Mouse (Mus musculus): Measurements from ENCODE around the gene Mpeg1. TPM values are rescaled to one million over a fixed set of nuclear protein-coding genes. Genes with fewer than 3 reads are reported as not detected.

The Mpeg1 gene
- 0.41 and 0.49 TPM in 2 replicates for polyA plus RNA-seq (2016; fragmentation: Nextera tagmentation; extraction: Ambion mirVana)

DNA sequence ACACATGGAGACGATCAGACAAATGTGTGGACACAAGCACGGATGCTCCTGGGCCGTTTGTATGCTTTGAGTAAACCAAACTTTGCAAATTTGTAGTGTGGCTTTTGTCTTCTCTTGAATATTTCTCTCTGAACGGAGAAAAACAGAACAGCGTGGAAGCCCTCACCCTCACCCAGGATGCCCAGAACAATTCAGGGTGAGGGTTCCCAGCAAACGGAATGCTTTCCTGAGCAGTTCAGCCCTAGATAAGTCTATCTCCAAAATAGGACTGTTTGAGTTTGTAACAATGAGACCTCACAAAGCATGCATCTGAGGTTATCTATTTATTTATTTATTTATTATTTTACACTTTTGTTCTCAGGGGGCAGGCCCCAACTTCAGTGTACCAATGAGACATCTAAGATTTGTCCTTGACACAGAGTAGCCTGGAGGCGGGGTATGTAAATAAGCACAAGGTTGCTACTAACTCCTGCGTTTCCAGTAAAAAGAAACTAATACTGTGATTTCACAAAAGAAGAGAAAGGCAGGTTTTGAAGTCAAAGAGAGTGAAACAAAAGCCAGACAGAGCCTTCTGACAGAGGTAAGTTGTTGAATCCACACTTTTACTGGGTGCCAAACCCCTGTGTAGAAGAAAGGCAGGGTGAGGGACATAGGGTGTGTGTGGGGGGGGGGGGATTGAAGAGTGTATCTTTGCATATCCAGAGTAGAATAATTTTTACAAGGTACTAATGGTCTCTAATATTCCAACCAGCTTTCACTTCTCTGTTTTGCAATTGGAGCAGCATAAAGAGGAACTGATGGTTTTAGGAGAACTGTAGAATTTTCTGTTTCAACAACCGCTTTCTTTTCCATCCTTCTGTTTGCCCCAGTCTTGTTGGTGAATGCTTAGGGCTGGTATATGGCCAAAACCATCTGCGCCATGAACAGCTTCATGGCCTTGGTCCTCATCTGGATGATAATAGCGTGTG is at the start of gene Mpeg1:
Gene Mpeg1 (plus strand): TSS at position 498 of the 968 bp plus-strand sequence.
- Histone ChIP-seq H3K4me3 (no peak within 1 kb of the TSS), H3K36me3 (no peaks in the 10 kb centered on the region), H3K27ac (no peak within 1 kb of the TSS), H3K9me3 (no peaks in the 10 kb centered on the region), H3K9ac (no peak within 1 kb of the TSS), H3K4me2 (replicated peaks) (no peak within 1 kb of the TSS), H3K27me3 (no peaks in the 10 kb centered on the region), H3K4me1 (no peaks in the 10 kb centered on the region)
- WGBS, result 82% methylated on average over 11 of the region's 11 CpGs
- no peak for ATAC-seq (ENCODE audit: insufficient number of reproducible peaks, insufficient read depth, low FRiP score, low TSS enrichment)

DNA sequence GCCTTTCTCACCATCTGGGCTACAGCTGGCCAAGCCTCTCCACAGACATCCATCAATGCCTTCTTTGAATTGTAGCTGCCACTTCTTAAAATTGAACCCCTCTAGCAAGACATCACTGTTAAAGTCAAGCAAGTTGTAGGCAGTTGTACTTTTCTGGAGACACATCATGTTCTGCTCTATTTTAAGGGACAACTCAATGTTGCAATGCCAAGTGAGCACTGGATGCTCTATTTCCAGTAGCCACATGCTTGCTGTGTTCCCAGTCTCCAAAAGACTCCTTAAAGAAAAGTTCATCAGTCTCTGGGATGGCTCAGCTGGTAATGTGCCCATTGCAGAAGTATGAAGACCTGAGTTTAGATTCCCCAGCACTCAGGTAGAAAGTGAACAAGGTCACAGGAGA is 46.8 kb upstream of the Mpeg1 start:
- Histone ChIP-seq H3K4me1 (no peaks in the 10 kb centered on the region), H3K4me2 (replicated peaks) (no peak overlapping the region), H3K36me3 (no peaks in the 10 kb centered on the region), H3K9ac (no peak overlapping the region), H3K4me3 (no peak overlapping the region), H3K27me3 (no peaks in the 10 kb centered on the region), H3K27ac (no peak overlapping the region), H3K9me3 (no peaks in the 10 kb centered on the region)
- ATAC-seq (ENCODE audit: insufficient number of reproducible peaks, insufficient read depth, low FRiP score, low TSS enrichment), result no peak

DNA sequence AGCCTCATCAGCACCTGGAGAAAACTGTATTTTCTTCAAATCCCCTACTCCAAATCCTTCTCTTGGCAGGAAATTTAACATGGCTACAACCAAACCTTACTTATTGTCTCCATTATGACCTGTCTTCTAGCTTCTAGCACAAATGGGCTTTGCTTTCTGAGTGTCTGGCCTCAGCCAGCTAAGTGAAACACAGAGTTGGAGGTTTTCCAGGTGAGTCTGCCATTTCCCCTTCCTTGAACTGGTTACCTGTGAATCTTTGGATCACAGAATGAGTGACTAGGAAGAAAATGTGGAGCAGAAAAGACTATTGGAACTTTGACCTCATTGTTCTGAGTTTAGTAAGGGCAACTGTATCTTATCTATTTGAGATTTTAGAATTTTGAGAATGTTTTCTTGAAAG is 43.2 kb upstream of the Mpeg1 start, which contains the start of gene Olfr1441:
Gene Olfr1441 (plus strand): TSS at position 73 of the 400 bp plus-strand sequence.
- Histone ChIP-seq H3K27ac (no peak within 1 kb of the TSS), H3K9ac (no peak within 1 kb of the TSS), H3K4me1 (no peaks in the 10 kb centered on the region), H3K4me2 (replicated peaks) (no peak within 1 kb of the TSS), H3K36me3 (no peaks in the 10 kb centered on the region), H3K4me3 (no peak within 1 kb of the TSS), H3K27me3 (no peaks in the 10 kb centered on the region), H3K9me3 (no peaks in the 10 kb centered on the region)
- ATAC-seq (ENCODE audit: insufficient number of reproducible peaks, insufficient read depth, low FRiP score, low TSS enrichment), result no peak

DNA sequence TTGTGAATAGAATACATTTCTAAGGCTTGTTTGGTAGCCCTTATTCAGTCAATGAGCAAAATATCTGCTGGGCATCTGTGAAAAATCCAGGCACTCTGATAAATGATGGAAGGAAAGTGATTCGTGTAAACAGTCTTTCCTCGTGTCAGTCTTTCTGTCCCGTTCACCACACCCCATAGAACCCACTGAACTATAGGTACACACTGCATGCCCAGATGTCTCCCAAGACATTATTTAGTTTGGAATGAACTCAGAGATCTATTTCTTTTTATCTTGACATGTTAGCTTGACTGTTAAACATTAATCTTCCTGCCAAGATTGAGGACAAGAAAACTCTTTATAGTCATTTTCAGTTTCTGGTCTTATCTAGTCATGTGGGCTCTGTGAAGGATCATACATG is 42.3 kb upstream of the Mpeg1 start:
- 88% methylated on average over 3 of the region's 3 CpGs for WGBS
- Histone ChIP-seq H3K27ac (no peak overlapping the region), H3K4me3 (no peak overlapping the region), H3K9me3 (no peaks in the 10 kb centered on the region), H3K27me3 (no peaks in the 10 kb centered on the region), H3K9ac (no peak overlapping the region), H3K4me1 (no peaks in the 10 kb centered on the region), H3K4me2 (replicated peaks) (no peak overlapping the region), H3K36me3 (no peaks in the 10 kb centered on the region)
- no peak for ATAC-seq (ENCODE audit: insufficient number of reproducible peaks, insufficient read depth, low FRiP score, low TSS enrichment)

DNA sequence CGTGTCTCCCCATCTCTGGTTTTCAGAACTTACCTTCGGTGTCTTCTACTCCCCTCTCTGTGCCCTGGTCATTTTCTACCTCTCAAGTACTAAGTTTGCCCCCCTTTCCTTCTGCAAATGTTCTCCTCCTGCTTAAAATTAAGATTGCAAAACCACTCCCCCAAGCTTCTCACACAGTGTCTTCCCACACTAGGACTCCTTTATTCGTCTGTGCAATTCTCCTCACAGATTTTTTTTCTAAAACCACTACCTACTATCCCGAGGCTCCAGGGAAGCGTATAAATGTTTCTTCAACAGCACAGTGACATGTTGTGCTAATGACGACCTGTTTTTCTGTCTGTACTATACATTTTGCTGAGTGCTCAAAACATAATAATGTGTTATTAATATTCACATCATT is 40.0 kb upstream of the Mpeg1 start:
- no peaks in the 10 kb centered on the region for H3K9me3 ChIP-seq
- no peak for ATAC-seq (ENCODE audit: insufficient number of reproducible peaks, insufficient read depth, low FRiP score, low TSS enrichment)
- H3K36me3 ChIP-seq, result no peaks in the 10 kb centered on the region
- H3K4me1 ChIP-seq, result no peaks in the 10 kb centered on the region
- H3K27ac ChIP-seq, result no peak overlapping the region
- H3K9ac ChIP-seq, result no peak overlapping the region
- 79% methylated on average over 6 of the region's 6 CpGs for WGBS
- no peaks in the 10 kb centered on the region for H3K27me3 ChIP-seq
- H3K4me2 ChIP-seq (replicated peaks), result no peak overlapping the region
- no peak overlapping the region for H3K4me3 ChIP-seq

DNA sequence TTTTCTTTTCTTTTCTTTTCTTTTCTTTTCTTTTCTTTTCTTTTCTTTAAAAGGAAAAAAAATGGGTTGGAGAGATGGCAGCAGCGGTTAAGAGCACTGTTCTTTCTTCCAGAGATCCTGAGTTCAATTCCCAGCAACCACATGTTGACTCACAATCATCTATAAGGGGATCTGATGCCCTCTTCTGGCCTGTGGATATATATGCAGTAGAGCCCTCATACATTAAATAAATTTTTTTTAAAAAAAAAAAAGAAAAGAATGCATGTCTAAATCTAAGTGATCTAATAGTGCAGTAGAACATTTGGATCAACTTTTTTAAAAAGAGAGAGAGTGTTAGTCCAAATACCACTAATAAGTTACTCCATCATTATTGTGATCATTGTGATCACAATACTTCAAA is 38.9 kb upstream of the Mpeg1 start:
- WGBS, result 74% methylated on average over 1 of the region's 1 CpGs
- no peak for ATAC-seq (ENCODE audit: insufficient number of reproducible peaks, insufficient read depth, low FRiP score, low TSS enrichment)

DNA sequence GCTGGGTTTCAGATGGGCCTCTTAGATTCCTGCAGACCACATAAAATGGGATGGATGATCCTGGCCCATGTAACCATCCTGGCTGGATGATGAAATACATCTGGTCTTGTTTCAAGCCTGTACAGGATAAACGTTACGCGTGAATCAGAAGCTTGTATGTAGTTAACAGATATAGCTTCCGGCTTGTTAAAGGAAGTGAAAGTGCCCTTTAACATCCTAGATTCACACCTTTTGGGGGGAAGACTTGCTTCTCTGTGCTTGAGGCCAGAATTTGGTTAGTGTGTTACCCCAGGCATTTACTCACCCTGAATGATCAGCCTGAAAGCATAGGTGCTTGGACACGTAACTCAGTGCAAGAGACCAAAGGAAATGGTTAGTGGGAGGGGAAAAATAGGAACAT is 33.5 kb upstream of the Mpeg1 start:
- Histone ChIP-seq H3K9me3 (no peaks in the 10 kb centered on the region), H3K4me1 (no peaks in the 10 kb centered on the region), H3K27ac (no peak overlapping the region), H3K36me3 (no peaks in the 10 kb centered on the region), H3K9ac (no peak overlapping the region), H3K4me3 (no peak overlapping the region), H3K4me2 (replicated peaks) (no peak overlapping the region), H3K27me3 (no peaks in the 10 kb centered on the region)
- WGBS, result 84% methylated on average over 5 of the region's 5 CpGs
- no peak for ATAC-seq (ENCODE audit: insufficient number of reproducible peaks, insufficient read depth, low FRiP score, low TSS enrichment)

More for the DNA sequence above, 38.9 kb upstream of the Mpeg1 start:
- no peak overlapping the region for H3K9ac ChIP-seq
- no peaks in the 10 kb centered on the region for H3K27me3 ChIP-seq
- no peaks in the 10 kb centered on the region for H3K9me3 ChIP-seq
- no peaks in the 10 kb centered on the region for H3K36me3 ChIP-seq
- no peak overlapping the region for H3K4me3 ChIP-seq
- H3K4me1 ChIP-seq, result no peaks in the 10 kb centered on the region
- H3K27ac ChIP-seq, result no peak overlapping the region
- no peak overlapping the region for H3K4me2 ChIP-seq (replicated peaks)

DNA sequence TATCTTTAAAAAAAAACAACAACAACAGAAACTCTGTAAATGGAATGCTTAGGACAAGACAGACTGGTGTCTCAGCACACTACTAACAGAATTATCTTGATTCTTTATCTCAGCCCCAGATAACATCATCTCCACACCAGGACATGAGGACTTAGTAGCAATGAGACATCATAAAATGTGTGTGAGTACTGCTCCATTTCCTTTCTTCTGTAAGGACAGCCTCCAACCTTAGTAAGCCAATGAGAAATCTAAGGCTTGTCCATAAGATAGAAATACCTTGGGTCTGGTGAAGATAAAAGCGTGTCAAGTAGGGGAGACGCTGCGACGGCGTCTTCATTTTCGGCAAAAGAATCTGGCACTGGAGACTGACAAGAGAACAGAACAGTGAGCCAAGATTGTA is 33.0 kb upstream of the Mpeg1 start, which contains the start of gene Pfpl:
Gene Pfpl (plus strand): TSS at position 301 of the 400 bp plus-strand sequence.
- ATAC-seq (ENCODE audit: insufficient number of reproducible peaks, insufficient read depth, low FRiP score, low TSS enrichment), result no peak
- Histone ChIP-seq H3K27ac (no peak within 1 kb of the TSS), H3K4me1 (no peaks in the 10 kb centered on the region), H3K27me3 (no peaks in the 10 kb centered on the region), H3K4me2 (replicated peaks) (no peak within 1 kb of the TSS), H3K9ac (no peak within 1 kb of the TSS), H3K9me3 (no peaks in the 10 kb centered on the region), H3K36me3 (no peaks in the 10 kb centered on the region), H3K4me3 (no peak within 1 kb of the TSS)
- 94% methylated on average over 6 of the region's 6 CpGs for WGBS

DNA sequence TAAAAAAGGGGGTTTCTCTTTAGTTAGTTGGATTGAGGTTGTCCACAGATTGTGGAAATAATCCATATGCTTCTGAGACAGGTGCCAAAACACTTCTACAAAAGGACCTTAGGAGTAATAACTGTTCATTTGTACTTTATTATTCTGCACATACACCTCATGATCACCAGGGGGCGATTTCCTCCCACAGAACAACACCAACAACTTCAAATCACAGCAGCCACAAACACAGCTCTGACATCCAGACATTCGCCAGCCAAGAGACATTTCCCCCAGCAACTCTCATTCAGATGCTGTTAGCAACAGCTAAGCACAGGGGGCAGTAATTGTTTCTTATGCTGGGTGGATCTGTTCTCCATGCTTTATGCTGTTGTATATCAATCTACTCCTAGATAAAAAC is 27.5 kb upstream of the Mpeg1 start:
- H3K27me3 ChIP-seq, result no peaks in the 10 kb centered on the region
- no peaks in the 10 kb centered on the region for H3K36me3 ChIP-seq
- no peak overlapping the region for H3K4me3 ChIP-seq
- 7% methylated on average over 2 of the region's 2 CpGs for WGBS
- no peak overlapping the region for H3K27ac ChIP-seq
- H3K4me2 ChIP-seq (replicated peaks), result no peak overlapping the region
- no peak overlapping the region for H3K9ac ChIP-seq
- no peaks in the 10 kb centered on the region for H3K4me1 ChIP-seq
- H3K9me3 ChIP-seq, result no peaks in the 10 kb centered on the region
- ATAC-seq (ENCODE audit: insufficient number of reproducible peaks, insufficient read depth, low FRiP score, low TSS enrichment), result no peak

DNA sequence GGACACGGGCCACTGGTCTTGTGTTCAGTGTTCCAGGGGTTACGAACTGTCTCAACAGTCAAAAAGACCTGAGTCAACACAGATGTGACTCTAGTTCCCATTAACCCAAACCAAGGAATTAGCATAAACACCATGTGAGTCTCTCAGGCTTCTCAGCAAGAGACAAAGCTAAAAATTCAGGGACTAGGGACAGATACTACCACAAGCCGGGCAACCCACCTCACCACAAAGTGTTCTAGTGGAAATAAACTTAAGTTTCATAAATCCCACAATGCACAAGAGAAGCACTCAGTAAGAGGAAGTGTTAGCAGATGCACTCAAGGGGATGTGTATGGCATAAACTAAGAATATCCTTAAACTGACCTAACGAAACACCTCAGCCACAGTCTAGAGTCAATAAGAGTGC is 25.6 kb upstream of the Mpeg1 start:
- Histone ChIP-seq H3K9me3 (no peaks in the 10 kb centered on the region), H3K27ac (no peak overlapping the region), H3K4me3 (no peak overlapping the region), H3K27me3 (no peaks in the 10 kb centered on the region), H3K4me2 (replicated peaks) (no peak overlapping the region), H3K9ac (no peak overlapping the region), H3K4me1 (no peaks in the 10 kb centered on the region), H3K36me3 (no peaks in the 10 kb centered on the region)
- WGBS, result 84% methylated on average over 4 of the region's 4 CpGs
- no peak for ATAC-seq (ENCODE audit: insufficient number of reproducible peaks, insufficient read depth, low FRiP score, low TSS enrichment)

DNA sequence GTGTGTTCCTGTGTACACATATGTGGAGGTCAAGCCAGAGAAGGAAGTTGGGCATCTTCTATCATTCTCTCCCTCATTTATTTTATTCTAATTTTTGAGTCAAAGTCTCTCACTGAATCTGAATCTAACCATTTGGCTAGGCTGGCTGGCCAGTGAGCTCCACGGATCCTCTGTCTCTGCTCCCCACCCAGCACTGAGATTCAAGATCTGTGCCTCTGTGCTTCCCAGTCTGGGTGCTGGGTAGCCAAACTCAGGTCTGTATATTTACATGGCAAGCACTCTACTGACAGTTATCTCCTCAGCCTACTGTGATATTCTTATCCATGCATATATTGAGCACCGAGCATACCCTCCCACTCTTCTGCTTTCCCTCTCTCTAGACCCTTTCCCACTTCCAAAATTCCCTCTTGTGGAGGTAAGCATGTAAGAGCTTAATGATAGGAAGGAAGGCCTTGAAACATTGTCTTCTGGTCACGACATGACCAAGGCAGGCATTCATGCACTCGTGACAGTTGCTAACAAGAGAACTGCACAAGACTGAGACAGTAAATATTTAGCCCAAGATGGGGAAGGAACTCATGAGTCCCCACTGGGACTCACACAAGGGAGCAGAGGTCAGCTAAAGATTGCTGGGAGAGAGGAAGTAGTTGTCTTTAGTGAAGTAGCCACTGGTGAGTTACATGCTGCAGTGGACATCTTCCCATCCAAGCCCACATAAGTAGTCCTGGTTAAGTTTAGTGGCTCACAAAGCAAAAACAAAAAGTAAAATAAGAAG is 24.6 kb upstream of the Mpeg1 start:
- Histone ChIP-seq H3K27ac (no peak overlapping the region), H3K36me3 (no peaks in the 10 kb centered on the region), H3K4me1 (no peaks in the 10 kb centered on the region), H3K4me2 (replicated peaks) (no peak overlapping the region), H3K27me3 (no peaks in the 10 kb centered on the region), H3K9me3 (no peaks in the 10 kb centered on the region), H3K4me3 (no peak overlapping the region), H3K9ac (no peak overlapping the region)
- 78% methylated on average over 4 of the region's 4 CpGs for WGBS
- ATAC-seq (ENCODE audit: insufficient number of reproducible peaks, insufficient read depth, low FRiP score, low TSS enrichment), result no peak

DNA sequence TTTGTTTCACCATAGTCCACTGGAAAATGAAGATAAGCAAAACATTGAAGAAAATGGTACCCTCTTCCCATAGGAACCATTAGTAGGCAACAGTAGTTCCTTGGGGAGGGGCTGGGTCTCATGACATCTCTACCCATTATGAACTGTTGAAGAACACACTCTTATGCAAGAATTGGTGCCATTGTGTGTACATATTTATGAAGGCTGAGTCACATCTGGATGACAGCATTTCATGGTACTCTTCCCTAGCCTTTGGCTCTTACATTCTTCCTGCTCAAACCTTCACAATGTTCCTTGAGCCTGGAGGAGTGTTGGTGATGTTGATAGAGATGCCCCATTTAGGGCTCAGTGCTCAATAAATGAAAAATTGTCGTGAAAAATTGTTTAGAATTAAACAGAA is 21.0 kb upstream of the Mpeg1 start:
- H3K27me3 ChIP-seq, result no peaks in the 10 kb centered on the region
- H3K4me3 ChIP-seq, result no peak overlapping the region
- H3K9ac ChIP-seq, result no peak overlapping the region
- no peaks in the 10 kb centered on the region for H3K36me3 ChIP-seq
- no peak overlapping the region for H3K4me2 ChIP-seq (replicated peaks)
- 48% methylated on average over 1 of the region's 1 CpGs for WGBS
- H3K9me3 ChIP-seq, result no peaks in the 10 kb centered on the region
- H3K27ac ChIP-seq, result no peak overlapping the region
- ATAC-seq (ENCODE audit: insufficient number of reproducible peaks, insufficient read depth, low FRiP score, low TSS enrichment), result no peak
- H3K4me1 ChIP-seq, result no peaks in the 10 kb centered on the region
